Mouse (Mus musculus) kidney, adult 18-20 months (tissue): ENCODE results near the gene Utp14a.
"Not testable (repeated sequence)": the region's sequence is repeated elsewhere in the genome, so short reads cannot be mapped to it uniquely, and the experiment has no call there.

Source experiments
- DNase-seq: peaks from one replicate; pipeline ENCODE4 v3.0.0; 2021

Gene Utp14a

GRCm38 (mm10) chrX:48256468-48257007, at the start of gene Utp14a:
TSS of gene Utp14a (plus strand) at chrX:48256862.
- DNase-seq = peak; percentile 95

- DNase-seq = peak; percentile 49
These were observed 48.7 kb upstream of the Utp14a start for GRCm38 (mm10) chrX:48207761-48208487.

GRCm38 (mm10) chrX:48208519-48209185, 48.0 kb upstream of the Utp14a start, which contains the start of gene Zdhhc9:
TSS of gene Zdhhc9 (minus strand) at chrX:48208878.
- DNase-seq = peak; percentile 89

GRCm38 (mm10) chrX:48209746-48210145, 46.9 kb upstream of the Utp14a start:
- DNase-seq = not testable (repeated sequence)

GRCm38 (mm10) chrX:48219468-48219867, 37.2 kb upstream of the Utp14a start:
- DNase-seq = no peak

- DNase-seq = no peak
These were observed 34.0 kb upstream of the Utp14a start for GRCm38 (mm10) chrX:48222706-48223105.

- DNase-seq = no peak
These were observed 30.4 kb upstream of the Utp14a start for GRCm38 (mm10) chrX:48226225-48226624.

- no peak for DNase-seq
These were observed 22.2 kb upstream of the Utp14a start for GRCm38 (mm10) chrX:48234417-48234816.

- DNase-seq = no peak
These were observed 733 bp upstream of the Utp14a start for GRCm38 (mm10) chrX:48255830-48256428.

- no peak for DNase-seq
These were observed 349 bp downstream of the Utp14a start for GRCm38 (mm10) chrX:48257011-48257410.

- DNase-seq = no peak
These were observed 15.0 kb downstream of the Utp14a start for GRCm38 (mm10) chrX:48271671-48272070.

- no peak for DNase-seq
These were observed 18.0 kb downstream of the Utp14a start for GRCm38 (mm10) chrX:48274634-48275033.

GRCm38 (mm10) chrX:48278103-48278502, 21.4 kb downstream of the Utp14a start:
- DNase-seq = peak; percentile 18

GRCm38 (mm10) chrX:48284386-48285005, 27.8 kb downstream of the Utp14a start:
- DNase-seq = peak; percentile 72

- DNase-seq = peak; percentile 55
These were observed 28.5 kb downstream of the Utp14a start for GRCm38 (mm10) chrX:48285006-48285650.

- peak; percentile 58 for DNase-seq
These were observed 29.0 kb downstream of the Utp14a start for GRCm38 (mm10) chrX:48285651-48286021.

- DNase-seq = no peak
These were observed 29.8 kb downstream of the Utp14a start for GRCm38 (mm10) chrX:48286488-48286887.

GRCm38 (mm10) chrX:48288008-48288407, 31.3 kb downstream of the Utp14a start:
- no peak for DNase-seq

GRCm38 (mm10) chrX:48291413-48291812, 34.8 kb downstream of the Utp14a start:
- no peak for DNase-seq

- no peak for DNase-seq
These were observed 48.7 kb downstream of the Utp14a start for GRCm38 (mm10) chrX:48305356-48305755.

GRCm38 (mm10) chrX:48310706-48311517, 54.2 kb downstream of the Utp14a start:
- DNase-seq = no peak

- DNase-seq = no peak
These were observed 55.1 kb downstream of the Utp14a start for GRCm38 (mm10) chrX:48311727-48312126.
